Mouse (Mus musculus): Measurements from ENCODE around the gene Ms4a10. TPM values are rescaled to one million over a fixed set of nuclear protein-coding genes. Genes with fewer than 3 reads are reported as not detected.

Ms4a10 gene
- polyA plus RNA-seq, 1 experiment from 2014 or later: not detected

GRCm38 (mm10) chr19:10914870-10915269 lies 59.6 kb downstream of the Ms4a10 start:
- no peak overlapping the region for H3K4me3 ChIP-seq (replicated peaks)
- no peaks in the 10 kb centered on the region for H3K4me1 ChIP-seq
- H3K27ac ChIP-seq (replicated peaks): no peak overlapping the region
- no peak for ATAC-seq (ENCODE audit: low FRiP score)
- H3K9ac ChIP-seq (replicated peaks): no peak overlapping the region
- H3K27me3 ChIP-seq (replicated peaks): no peaks in the 10 kb centered on the region
- no peaks in the 10 kb centered on the region for H3K9me3 ChIP-seq (replicated peaks)
- no peak overlapping the region for H3K4me2 ChIP-seq
- 93% methylated on average over 2 of the region's 2 CpGs for WGBS
- no peaks in the 10 kb centered on the region for H3K36me3 ChIP-seq

GRCm38 (mm10) chr19:10914291-10914690 lies 60.2 kb downstream of the Ms4a10 start:
- no peak overlapping the region for H3K9ac ChIP-seq (replicated peaks)
- ATAC-seq (ENCODE audit: low FRiP score): no peak
- no peaks in the 10 kb centered on the region for H3K9me3 ChIP-seq (replicated peaks)
- H3K4me2 ChIP-seq: no peak overlapping the region
- H3K4me1 ChIP-seq: no peaks in the 10 kb centered on the region
- no peaks in the 10 kb centered on the region; the same call in 1 of the 2 replicates for H3K36me3 ChIP-seq
- H3K27ac ChIP-seq (replicated peaks): no peak overlapping the region
- H3K4me3 ChIP-seq (replicated peaks): no peak overlapping the region
- 76% methylated on average over 7 of the region's 7 CpGs for WGBS
- H3K27me3 ChIP-seq (replicated peaks): no peaks in the 10 kb centered on the region

Other genes with a start within 250 kb of the Ms4a10 start
- gene Cd5, start 235.7 kb downstream of the Ms4a10 start, polyA plus RNA-seq (2015; fragmentation: Nextera tagmentation; extraction: Ambion mirVana): 0.08 and 1.3 TPM in 2 replicates
- gene Cd6, start 144.6 kb downstream of the Ms4a10 start, polyA plus RNA-seq (2015; fragmentation: Nextera tagmentation; extraction: Ambion mirVana): 0.74 TPM in 1 of 2 replicates, not detected in the other
- 0.27 and 0.55 TPM in 2 replicates for gene Slc15a3, start 134.9 kb downstream of the Ms4a10 start, polyA plus RNA-seq (2015; fragmentation: Nextera tagmentation; extraction: Ambion mirVana)
- gene Tmem132a, start 104.7 kb downstream of the Ms4a10 start, polyA plus RNA-seq (2015; fragmentation: Nextera tagmentation; extraction: Ambion mirVana): 141 and 167 TPM in 2 replicates
- 44.5 and 53.6 TPM in 2 replicates for gene Tmem109, start 92.7 kb downstream of the Ms4a10 start, polyA plus RNA-seq (2015; fragmentation: Nextera tagmentation; extraction: Ambion mirVana)
- 41.6 and 42.7 TPM in 2 replicates for gene Prpf19, start 79.4 kb downstream of the Ms4a10 start, polyA plus RNA-seq (2015; fragmentation: Nextera tagmentation; extraction: Ambion mirVana)
- gene Zp1, start 54.0 kb downstream of the Ms4a10 start, polyA plus RNA-seq (2015; fragmentation: Nextera tagmentation; extraction: Ambion mirVana): 0.18 and 0.44 TPM in 2 replicates
- gene Ptgdr2, start 37.5 kb downstream of the Ms4a10 start, polyA plus RNA-seq (2015; fragmentation: Nextera tagmentation; extraction: Ambion mirVana): 0.19 TPM in 1 of 2 replicates, not detected in the other
- gene Ccdc86, start 25.4 kb downstream of the Ms4a10 start, polyA plus RNA-seq (2015; fragmentation: Nextera tagmentation; extraction: Ambion mirVana): 12.7 and 16.9 TPM in 2 replicates
- gene Ms4a15, start 18.6 kb upstream of the Ms4a10 start, polyA plus RNA-seq (2015; fragmentation: Nextera tagmentation; extraction: Ambion mirVana): not detected in 2 replicates
- gene Ms4a18, start 43.4 kb upstream of the Ms4a10 start, polyA plus RNA-seq (2015; fragmentation: Nextera tagmentation; extraction: Ambion mirVana): 1.6 TPM in 1 of 2 replicates, not detected in the other
- gene Ms4a8a, start 106.4 kb upstream of the Ms4a10 start, polyA plus RNA-seq (2015; fragmentation: Nextera tagmentation; extraction: Ambion mirVana): 2.3 TPM in 1 of 2 replicates, not detected in the other
- gene 1700017D01Rik, start 156.2 kb upstream of the Ms4a10 start, polyA plus RNA-seq (2015; fragmentation: Nextera tagmentation; extraction: Ambion mirVana): not detected in 2 replicates
- not detected in 2 replicates for gene 1700025F22Rik, start 190.7 kb upstream of the Ms4a10 start, polyA plus RNA-seq (2015; fragmentation: Nextera tagmentation; extraction: Ambion mirVana)
- gene Ms4a13, start 222.1 kb upstream of the Ms4a10 start, polyA plus RNA-seq (2015; fragmentation: Nextera tagmentation; extraction: Ambion mirVana): not detected in 2 replicates

All from neural tube, embryonic 15.5 days (tissue).